Mouse (Mus musculus) cortical plate, adult 2 months (tissue): ENCODE measurements around the gene Pxk.

Source experiments
- CTCF ChIP-seq: fragments of 200-500 bp; IDR thresholded peaks from 2 replicates; pipeline ENCODE4 v1.5.1; 2011; ENCODE audit warnings: mild to moderate bottlenecking, control low read depth, low read length; ENCODE audit not compliant: insufficient read depth; ENCODE audit errors: extremely low read depth
- POLR2A ChIP-seq: fragments of 200-500 bp; IDR thresholded peaks from 2 replicates; pipeline ENCODE4 v1.6.1; 2011; ENCODE audit warnings: mild to moderate bottlenecking, low read length, control low read depth; ENCODE audit not compliant: insufficient read depth; ENCODE audit errors: extremely low read depth

- TF ChIP-seq CTCF (no peak), POLR2A (no peak)
These were observed 38.1 kb upstream of the Pxk start for GRCm38 (mm10) chr14:8059938-8060337.
